Mouse (Mus musculus): ENCODE measurements around the gene Ephb2. TPM values are rescaled to one million over a fixed set of nuclear protein-coding genes. Genes with fewer than 3 reads are reported as not detected.

The Ephb2 gene
- polyA plus RNA-seq, 1 experiment from 2014 or later: 33.7 TPM

- no peak overlapping the region for H3K9ac ChIP-seq (ENCODE audit: low read length)
- H3K27me3 ChIP-seq (ENCODE audit: control insufficient read depth, insufficient read depth, low read length): no peaks in the 10 kb centered on the region
- H3K27ac ChIP-seq (ENCODE audit: low read depth, low read length): no peak overlapping the region
- DNase-seq (ENCODE audit: low spot score, missing footprints): no peak
- no peak overlapping the region for H3K4me2 ChIP-seq
- peaks cover 17% of the 10 kb centered on the region for H3K4me1 ChIP-seq (ENCODE audit: control insufficient read depth, insufficient read depth, low read length)
- H3K4me3 ChIP-seq (ENCODE audit: low read depth, low read length): no peak overlapping the region
- ATAC-seq (ENCODE audit: low FRiP score): no peak
- no peaks in the 10 kb centered on the region for H3K9me3 ChIP-seq (ENCODE audit: control insufficient read depth, low read length)
- WGBS: 74% methylated on average over 3 of the region's 3 CpGs
- no peaks in the 10 kb centered on the region for H3K36me3 ChIP-seq (ENCODE audit: control insufficient read depth, insufficient read depth, low read length)
These were observed 131.2 kb downstream of the Ephb2 start for GRCm38 (mm10) chr4:136704551-136704950.

GRCm38 (mm10) chr4:136703351-136703750 lies 132.4 kb downstream of the Ephb2 start:
- Histone ChIP-seq H3K4me2 (no peak overlapping the region), H3K27me3 (ENCODE audit: control insufficient read depth, insufficient read depth, low read length) (no peaks in the 10 kb centered on the region), H3K4me3 (ENCODE audit: low read depth, low read length) (no peak overlapping the region), H3K9ac (ENCODE audit: low read length) (no peak overlapping the region), H3K36me3 (ENCODE audit: control insufficient read depth, insufficient read depth, low read length) (no peaks in the 10 kb centered on the region), H3K9me3 (ENCODE audit: control insufficient read depth, low read length) (no peaks in the 10 kb centered on the region), H3K4me1 (ENCODE audit: control insufficient read depth, insufficient read depth, low read length) (peaks cover 23% of the 10 kb centered on the region), H3K27ac (ENCODE audit: low read depth, low read length) (no peak overlapping the region)
- ATAC-seq (ENCODE audit: low FRiP score): no peak
- DNase-seq (ENCODE audit: low spot score, missing footprints): no peak
- 92% methylated on average over 11 of the region's 11 CpGs for WGBS

GRCm38 (mm10) chr4:136702456-136702855 lies 133.3 kb downstream of the Ephb2 start:
- no peaks in the 10 kb centered on the region for H3K36me3 ChIP-seq (ENCODE audit: control insufficient read depth, insufficient read depth, low read length)
- WGBS: 68% methylated on average over 8 of the region's 8 CpGs
- H3K27me3 ChIP-seq (ENCODE audit: control insufficient read depth, insufficient read depth, low read length): no peaks in the 10 kb centered on the region
- H3K27ac ChIP-seq (ENCODE audit: low read depth, low read length): no peak overlapping the region
- DNase-seq (ENCODE audit: low spot score, missing footprints) (no peak), ATAC-seq (ENCODE audit: low FRiP score) (no peak)
- no peak overlapping the region for H3K4me3 ChIP-seq (ENCODE audit: low read depth, low read length)
- H3K4me1 ChIP-seq (ENCODE audit: control insufficient read depth, insufficient read depth, low read length): peaks cover 23% of the 10 kb centered on the region
- H3K9me3 ChIP-seq (ENCODE audit: control insufficient read depth, low read length): no peaks in the 10 kb centered on the region
- no peak overlapping the region for H3K9ac ChIP-seq (ENCODE audit: low read length)
- no peak overlapping the region for H3K4me2 ChIP-seq

GRCm38 (mm10) chr4:136701236-136701635 lies 134.6 kb downstream of the Ephb2 start:
- Histone ChIP-seq H3K9ac (ENCODE audit: low read length) (no peak overlapping the region), H3K36me3 (ENCODE audit: control insufficient read depth, insufficient read depth, low read length) (no peaks in the 10 kb centered on the region), H3K9me3 (ENCODE audit: control insufficient read depth, low read length) (no peaks in the 10 kb centered on the region), H3K4me3 (ENCODE audit: low read depth, low read length) (no peak overlapping the region), H3K27me3 (ENCODE audit: control insufficient read depth, insufficient read depth, low read length) (no peaks in the 10 kb centered on the region), H3K4me1 (ENCODE audit: control insufficient read depth, insufficient read depth, low read length) (peaks cover 21% of the 10 kb centered on the region), H3K4me2 (no peak overlapping the region), H3K27ac (ENCODE audit: low read depth, low read length) (peak overlapping the region; percentile 7; the same call in 1 of the 2 replicates)
- 94% methylated on average over 11 of the region's 11 CpGs for WGBS
- DNase-seq (ENCODE audit: low spot score, missing footprints) (no peak), ATAC-seq (ENCODE audit: low FRiP score) (no peak)

GRCm38 (mm10) chr4:136699084-136699450 lies 136.7 kb downstream of the Ephb2 start:
- H3K27ac ChIP-seq (ENCODE audit: low read depth, low read length): no peak overlapping the region; the same call in 1 of the 2 replicates
- no peaks in the 10 kb centered on the region for H3K27me3 ChIP-seq (ENCODE audit: control insufficient read depth, insufficient read depth, low read length)
- no peak for DNase-seq (ENCODE audit: low spot score, missing footprints)
- H3K9ac ChIP-seq (ENCODE audit: low read length): peak overlapping the region; percentile 9; the same call in 1 of the 2 replicates
- H3K36me3 ChIP-seq (ENCODE audit: control insufficient read depth, insufficient read depth, low read length): peaks cover 9% of the 10 kb centered on the region
- ATAC-seq (ENCODE audit: low FRiP score): no peak
- no peak overlapping the region for H3K4me3 ChIP-seq (ENCODE audit: low read depth, low read length)
- no peaks in the 10 kb centered on the region for H3K9me3 ChIP-seq (ENCODE audit: control insufficient read depth, low read length)
- 80% methylated on average over 7 of the region's 7 CpGs for WGBS
- no peak overlapping the region for H3K4me2 ChIP-seq
- H3K4me1 ChIP-seq (ENCODE audit: control insufficient read depth, insufficient read depth, low read length): peaks cover 19% of the 10 kb centered on the region

- Histone ChIP-seq H3K27me3 (ENCODE audit: control insufficient read depth, insufficient read depth, low read length) (no peaks in the 10 kb centered on the region), H3K27ac (ENCODE audit: low read depth, low read length) (no peak overlapping the region; the same call in 1 of the 2 replicates), H3K4me1 (ENCODE audit: control insufficient read depth, insufficient read depth, low read length) (peaks cover 19% of the 10 kb centered on the region), H3K4me3 (ENCODE audit: low read depth, low read length) (no peak overlapping the region), H3K36me3 (ENCODE audit: control insufficient read depth, insufficient read depth, low read length) (peaks cover 14% of the 10 kb centered on the region), H3K9me3 (ENCODE audit: control insufficient read depth, low read length) (no peaks in the 10 kb centered on the region), H3K4me2 (no peak overlapping the region), H3K9ac (ENCODE audit: low read length) (peak overlapping the region; percentile 9; the same call in 1 of the 2 replicates)
- 82% methylated on average over 11 of the region's 11 CpGs for WGBS
- DNase-seq (ENCODE audit: low spot score, missing footprints): no peak
- ATAC-seq (ENCODE audit: low FRiP score): 0 out of 2 replicates have a peak, but pooled peaks have one; percentile 10
These were observed 137.2 kb downstream of the Ephb2 start for GRCm38 (mm10) chr4:136698404-136699083.

GRCm38 (mm10) chr4:136697325-136697724 lies 138.5 kb downstream of the Ephb2 start:
- Histone ChIP-seq H3K36me3 (ENCODE audit: control insufficient read depth, insufficient read depth, low read length) (peaks cover 26% of the 10 kb centered on the region), H3K4me1 (ENCODE audit: control insufficient read depth, insufficient read depth, low read length) (peaks cover 16% of the 10 kb centered on the region)
- no peak for ATAC-seq (ENCODE audit: low FRiP score)

GRCm38 (mm10) chr4:136696381-136696925 lies 139.3 kb downstream of the Ephb2 start:
- WGBS: 21% methylated on average over 5 of the region's 5 CpGs
- DNase-seq (ENCODE audit: low spot score, missing footprints) (peak; percentile 98), ATAC-seq (ENCODE audit: low FRiP score) (no peak)
- Histone ChIP-seq H3K27me3 (ENCODE audit: control insufficient read depth, insufficient read depth, low read length) (no peaks in the 10 kb centered on the region), H3K9ac (ENCODE audit: low read length) (no peak overlapping the region), H3K4me1 (ENCODE audit: control insufficient read depth, insufficient read depth, low read length) (peaks cover 15% of the 10 kb centered on the region), H3K36me3 (ENCODE audit: control insufficient read depth, insufficient read depth, low read length) (peaks cover 34% of the 10 kb centered on the region), H3K4me3 (ENCODE audit: low read depth, low read length) (no peak overlapping the region), H3K27ac (ENCODE audit: low read depth, low read length) (no peak overlapping the region), H3K4me2 (no peak overlapping the region), H3K9me3 (ENCODE audit: control insufficient read depth, low read length) (no peaks in the 10 kb centered on the region)

More at GRCm38 (mm10) chr4:136697325-136697724, 138.5 kb downstream of the Ephb2 start:
- Histone ChIP-seq H3K4me2 (no peak overlapping the region), H3K4me3 (ENCODE audit: low read depth, low read length) (no peak overlapping the region), H3K27me3 (ENCODE audit: control insufficient read depth, insufficient read depth, low read length) (no peaks in the 10 kb centered on the region), H3K9me3 (ENCODE audit: control insufficient read depth, low read length) (no peaks in the 10 kb centered on the region), H3K27ac (ENCODE audit: low read depth, low read length) (no peak overlapping the region), H3K9ac (ENCODE audit: low read length) (no peak overlapping the region)
- DNase-seq (ENCODE audit: low spot score, missing footprints): no peak
- 88% methylated on average over 6 of the region's 6 CpGs for WGBS

- no peak overlapping the region for H3K27ac ChIP-seq (ENCODE audit: low read depth, low read length)
- H3K27me3 ChIP-seq (ENCODE audit: control insufficient read depth, insufficient read depth, low read length): no peaks in the 10 kb centered on the region
- peaks cover 9% of the 10 kb centered on the region for H3K4me1 ChIP-seq (ENCODE audit: control insufficient read depth, insufficient read depth, low read length)
- ATAC-seq (ENCODE audit: low FRiP score) (no peak), DNase-seq (ENCODE audit: low spot score, missing footprints) (no peak)
- 94% methylated on average over 9 of the region's 9 CpGs for WGBS
- no peaks in the 10 kb centered on the region for H3K9me3 ChIP-seq (ENCODE audit: control insufficient read depth, low read length)
- no peak overlapping the region for H3K4me3 ChIP-seq (ENCODE audit: low read depth, low read length)
- H3K9ac ChIP-seq (ENCODE audit: low read length): no peak overlapping the region
- H3K4me2 ChIP-seq: no peak overlapping the region
- peaks cover 34% of the 10 kb centered on the region for H3K36me3 ChIP-seq (ENCODE audit: control insufficient read depth, insufficient read depth, low read length)
These were observed 140.1 kb downstream of the Ephb2 start for GRCm38 (mm10) chr4:136695696-136696095.

Measured in midbrain, embryonic 11.5 days (tissue).